Mouse (Mus musculus) Patski (cell line): ENCODE measurements around the gene Wipf1. TPM values are rescaled to one million over a fixed set of nuclear protein-coding genes. Genes with fewer than 3 reads are reported as not detected.

Experiments
- ATAC-seq: fragments of 100-300 bp; one replicate; pipeline ENCODE4 v1.8.0; 2021
- CTCF ChIA-PET: fragments of 350-600 bp; sonication (Branson Sonifier 250); formaldehyde crosslinking; loops from one replicate; lab custom pipeline; 2022; ENCODE audit warnings: inconsistent platforms; lab: Charles Lee
- POLR2A ChIA-PET: fragments of 350-600 bp; sonication (Branson Sonifier 250); formaldehyde crosslinking; loops from one replicate; lab custom pipeline; 2022; ENCODE audit warnings: antibody characterized with exemption, inconsistent platforms; lab: Charles Lee
- DNase-seq: peaks from one replicate; pipeline ENCODE4 v3.0.0-alpha.2; 2011; ENCODE audit warnings: low read depth, low spot score
- H3K27me3 ChIP-seq: fragments of 371-371 bp; one replicate; pipeline ENCODE4 v1.5.1; 2021
- CTCF ChIP-seq: fragments of 100-300 bp; IDR thresholded peaks from one replicate; pipeline ENCODE4 v1.5.1; 2021
- in situ Hi-C: fragments of 300-500 bp; cut with MboI; formaldehyde crosslinking; loops from 3 replicates; pipeline ENCODE4 v1.11.1; 2018; ENCODE audit warnings: low pct_unique_long_range_greater_than_20kb, mixed read lengths
- polyA plus RNA-seq: library from polyadenylated mRNA; unstranded; gene quantifications from one replicate; pipeline ENCODE4 v1.2.3, GENCODE M21; 2021

The Wipf1 gene
- polyA plus RNA-seq, 1 experiment from 2014 or later: 20.2 TPM

DNA sequence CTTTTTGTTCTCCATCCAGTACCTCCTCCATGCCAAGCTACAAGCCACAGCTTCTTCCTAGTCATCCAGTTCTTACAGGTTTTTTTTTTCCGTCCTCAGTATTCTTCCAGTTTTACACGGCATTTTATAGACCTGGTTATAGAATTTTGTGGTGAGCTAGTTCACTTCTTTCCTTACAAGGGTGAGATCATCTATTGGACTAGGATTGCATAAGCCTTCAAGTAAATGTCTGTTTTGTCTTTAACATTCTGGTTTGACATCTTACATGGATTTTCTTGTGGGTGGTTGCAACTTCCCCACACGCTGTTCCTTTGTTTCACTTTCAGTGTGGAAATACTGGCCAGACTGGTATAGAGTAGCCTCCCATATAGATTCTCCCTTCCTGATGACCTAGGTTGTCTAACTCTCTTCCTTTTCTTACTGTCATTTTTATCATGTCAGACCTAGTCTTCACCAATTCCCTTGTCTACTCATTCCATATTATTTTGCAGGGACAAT is 132.7 kb downstream of the Wipf1 start:
- POLR2A ChIA-PET: no interaction called here
- no peak for ATAC-seq

GRCm38 (mm10) chr2:73395516-73395915 is 134.0 kb downstream of the Wipf1 start:
- ChIA-PET POLR2A (no interaction called here), CTCF (no interaction called here)
- no peak for ATAC-seq
- H3K27me3 ChIP-seq: no peaks in the 10 kb centered on the region
- TF ChIP-seq CTCF: no peak
- in situ Hi-C loops: no loop called here
- DNase-seq: no peak

More for the DNA sequence above, 132.7 kb downstream of the Wipf1 start:
- CTCF ChIA-PET: interaction anchor here (1.5 kb wide), 1 partner anchor 11 kb away, joined by 3 read pairs; no protein-coding TSS in a partner anchor
- DNase-seq: no peak
- in situ Hi-C loops: no loop called here
- TF ChIP-seq CTCF: no peak
- no peaks in the 10 kb centered on the region for H3K27me3 ChIP-seq

DNA sequence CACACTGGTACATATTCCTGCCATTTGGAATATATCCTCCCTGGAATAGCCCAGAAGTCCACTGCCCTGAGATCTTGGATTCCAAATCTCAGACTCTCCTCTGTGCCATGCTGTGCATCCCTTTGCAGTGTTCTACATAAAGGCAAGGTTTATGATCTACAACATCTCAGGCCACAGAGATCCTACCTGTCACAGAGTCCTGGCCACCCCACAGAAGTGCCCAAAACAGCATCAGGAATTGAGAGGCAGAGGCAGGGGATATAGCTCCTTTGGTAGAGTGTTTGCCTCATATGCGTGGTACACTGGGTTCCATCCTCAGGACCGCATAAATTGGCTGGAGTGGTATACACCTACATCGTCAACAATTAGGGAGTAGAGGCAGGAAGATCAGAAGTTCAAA is 135.1 kb downstream of the Wipf1 start:
- DNase-seq (no peak), ATAC-seq (no peak)
- in situ Hi-C loops: no loop called here
- POLR2A ChIA-PET: no interaction called here
- CTCF ChIA-PET: interaction anchor here (1.1 kb wide), 1 partner anchor 9 kb away, joined by 3 read pairs; no protein-coding TSS in a partner anchor
- no peak for TF ChIP-seq CTCF
- H3K27me3 ChIP-seq: no peaks in the 10 kb centered on the region

- CTCF ChIA-PET: interaction anchor here (1.0 to 1.2 kb wide), 2 partner anchors 10 to 71 kb away, joined by 3 to 5 read pairs; no protein-coding TSS in a partner anchor
- in situ Hi-C loops: no loop called here
- DNase-seq: no peak
Observed at GRCm38 (mm10) chr2:73392772-73393171, 136.8 kb downstream of the Wipf1 start.

GRCm38 (mm10) chr2:73389951-73390350 is 139.6 kb downstream of the Wipf1 start:
- POLR2A ChIA-PET: interaction anchor here (0.6 kb wide), 1 partner anchor 78 kb away, joined by 4 read pairs; no protein-coding TSS in a partner anchor
- in situ Hi-C loops: no loop called here
- TF ChIP-seq CTCF: no peak
- ATAC-seq (no peak), DNase-seq (no peak)
- no peaks in the 10 kb centered on the region for H3K27me3 ChIP-seq
- CTCF ChIA-PET: interaction anchor here (1.0 to 1.1 kb wide), 2 partner anchors 10 to 16 kb away, joined by 3 read pairs; no protein-coding TSS in a partner anchor

More at GRCm38 (mm10) chr2:73392772-73393171, 136.8 kb downstream of the Wipf1 start:
- no peak for TF ChIP-seq CTCF
- H3K27me3 ChIP-seq: no peaks in the 10 kb centered on the region
- POLR2A ChIA-PET: no interaction called here
- no peak for ATAC-seq

DNA sequence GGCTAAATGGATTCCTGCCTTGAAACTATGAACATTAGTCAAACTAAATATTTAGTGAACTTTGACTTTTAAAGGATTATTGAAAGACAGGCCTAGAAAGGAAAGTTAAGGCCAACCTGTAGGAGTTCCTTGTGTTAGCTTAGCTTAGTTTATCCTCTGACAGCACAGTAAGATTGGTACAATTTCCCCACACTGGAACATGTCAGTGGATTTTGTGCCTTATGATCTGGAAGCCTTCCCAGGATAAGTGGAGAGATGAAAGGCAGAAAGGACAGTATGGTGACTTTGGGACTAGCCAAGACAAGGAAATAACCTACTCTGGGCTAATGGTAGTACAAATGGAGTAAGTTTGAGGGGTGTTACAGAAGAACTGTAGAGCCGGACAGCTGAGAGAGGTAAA is 141.7 kb downstream of the Wipf1 start:
- POLR2A ChIA-PET: interaction anchor here (0.7 to 1.3 kb wide), 3 partner anchors 10 to 1616 kb away, joined by 3 to 4 read pairs (median 4); no protein-coding TSS in a partner anchor
- ATAC-seq (no peak), DNase-seq (no peak)
- CTCF ChIA-PET: interaction anchor here (1.3 kb wide), 1 partner anchor 19 kb away, joined by 3 read pairs; no protein-coding TSS in a partner anchor
- in situ Hi-C loops: no loop called here
- H3K27me3 ChIP-seq: no peaks in the 10 kb centered on the region
- no peak for TF ChIP-seq CTCF

DNA sequence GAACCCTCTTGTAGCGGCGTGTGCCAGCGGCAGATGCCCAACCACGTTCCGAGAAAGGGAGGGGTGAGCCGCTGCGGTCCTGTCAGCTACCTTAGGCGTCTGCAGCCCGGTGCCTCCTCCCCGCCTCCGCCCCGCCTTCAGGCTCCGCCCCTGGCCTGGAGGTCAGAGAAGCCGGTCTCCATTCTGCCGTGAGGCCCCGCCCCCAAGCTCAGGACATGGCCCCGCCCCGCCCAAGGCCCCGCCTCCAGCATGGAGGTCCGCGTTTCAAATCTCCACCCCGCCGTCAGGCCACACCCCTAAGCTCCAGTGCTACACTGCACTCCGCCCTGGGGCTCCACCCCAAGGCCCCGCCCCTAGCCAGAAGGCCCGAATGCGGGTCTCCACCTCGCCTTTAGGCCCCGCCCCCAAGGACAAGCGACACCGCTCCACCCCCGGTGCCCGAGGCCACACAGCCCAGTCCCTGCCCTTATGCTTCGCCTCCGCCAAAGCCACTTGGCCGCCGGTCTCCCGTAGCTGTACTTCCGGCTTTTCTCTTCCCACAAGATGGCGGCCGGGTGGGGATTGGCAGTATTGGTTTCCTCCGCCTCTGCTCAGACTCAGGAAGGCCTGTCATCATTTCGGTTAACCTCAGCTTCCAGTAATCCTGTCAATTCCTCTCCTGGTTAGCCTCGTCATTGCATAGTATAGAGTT is 143.0 kb downstream of the Wipf1 start, which contains the start of gene Gpr155:
TSS of gene Gpr155 (minus strand) at position 217 of the 691 bp plus-strand sequence.
- ATAC-seq: peak; percentile 96
- in situ Hi-C loops: no loop called here
- TF ChIP-seq CTCF: no peak
- H3K27me3 ChIP-seq: no peaks in the 10 kb centered on the region
- POLR2A ChIA-PET: interaction anchor here (1.3 kb wide), 1 partner anchor 12 kb away, joined by 3 read pairs; no protein-coding TSS in a partner anchor
- DNase-seq: peak; percentile 80
- CTCF ChIA-PET: interaction anchor here (1.3 kb wide), 1 partner anchor 20 kb away, joined by 3 read pairs; no protein-coding TSS in a partner anchor

DNA sequence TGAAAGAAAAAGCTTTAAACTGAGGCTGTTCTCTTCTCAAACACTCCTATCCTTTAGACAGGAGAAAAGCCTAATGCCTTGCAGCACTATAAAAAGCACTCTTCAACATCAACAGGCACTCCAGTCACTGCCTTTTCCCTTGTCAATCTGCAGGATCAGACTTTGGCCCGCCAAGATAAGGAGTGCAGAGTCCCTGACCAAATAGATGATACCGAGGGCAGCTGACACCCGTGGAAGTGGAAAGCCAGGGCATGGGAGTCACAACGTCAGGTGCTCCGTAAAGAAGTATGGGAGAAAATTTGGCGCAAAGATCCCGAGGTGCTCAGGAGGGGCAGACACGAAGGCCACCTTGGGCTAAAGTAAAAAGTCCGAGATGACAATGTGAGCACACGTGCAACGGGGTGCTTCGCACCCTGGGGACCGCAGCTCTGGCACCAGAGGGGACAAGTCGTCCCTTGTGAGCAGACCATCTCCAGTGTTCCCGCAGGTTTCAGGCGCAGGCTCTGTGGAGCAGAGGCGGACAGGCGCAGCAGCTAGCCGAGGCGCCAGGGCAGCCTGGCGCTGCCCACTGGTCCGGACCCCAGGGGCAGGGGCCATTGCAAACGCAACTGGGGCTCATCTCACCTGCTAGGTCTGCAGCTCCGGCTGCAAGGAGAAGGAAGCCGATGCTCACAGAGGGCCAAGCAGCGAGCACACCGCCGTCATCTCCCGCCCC is 143.7 kb downstream of the Wipf1 start:
- ChIA-PET CTCF (interaction anchor here (0.9 kb wide), 1 partner anchor 107 kb away, joined by 4 read pairs; no protein-coding TSS in a partner anchor), POLR2A (no interaction called here)
- H3K27me3 ChIP-seq: no peaks in the 10 kb centered on the region
- DNase-seq (no peak), ATAC-seq (peak; percentile 37)
- no peak for TF ChIP-seq CTCF
- in situ Hi-C loops: no loop called here

GRCm38 (mm10) chr2:73385172-73385571 is 144.4 kb downstream of the Wipf1 start:
- DNase-seq (no peak), ATAC-seq (no peak)
- ChIA-PET POLR2A (no interaction called here), CTCF (interaction anchor here (0.9 kb wide), 1 partner anchor 107 kb away, joined by 4 read pairs; no protein-coding TSS in a partner anchor)
- H3K27me3 ChIP-seq: no peaks in the 10 kb centered on the region
- TF ChIP-seq CTCF: no peak
- in situ Hi-C loops: no loop called here

GRCm38 (mm10) chr2:73380298-73380975 is 149.1 kb downstream of the Wipf1 start:
- DNase-seq (no peak), ATAC-seq (no peak)
- in situ Hi-C loops: no loop called here
- ChIA-PET CTCF (no interaction called here), POLR2A (interaction anchor here (1.1 kb wide), 1 partner anchor 8 kb away, joined by 3 read pairs; no protein-coding TSS in a partner anchor)
- no peaks in the 10 kb centered on the region for H3K27me3 ChIP-seq
- no peak for TF ChIP-seq CTCF
